Mouse (Mus musculus): Measurements from ENCODE around the gene Fgd3. TPM values are rescaled to one million over a fixed set of nuclear protein-coding genes. Genes with fewer than 3 reads are reported as not detected.

Fgd3 gene
- total RNA-seq, 4 experiments from 2014 or later: 0.34 to 1.5 (median 0.98) TPM

DNA sequence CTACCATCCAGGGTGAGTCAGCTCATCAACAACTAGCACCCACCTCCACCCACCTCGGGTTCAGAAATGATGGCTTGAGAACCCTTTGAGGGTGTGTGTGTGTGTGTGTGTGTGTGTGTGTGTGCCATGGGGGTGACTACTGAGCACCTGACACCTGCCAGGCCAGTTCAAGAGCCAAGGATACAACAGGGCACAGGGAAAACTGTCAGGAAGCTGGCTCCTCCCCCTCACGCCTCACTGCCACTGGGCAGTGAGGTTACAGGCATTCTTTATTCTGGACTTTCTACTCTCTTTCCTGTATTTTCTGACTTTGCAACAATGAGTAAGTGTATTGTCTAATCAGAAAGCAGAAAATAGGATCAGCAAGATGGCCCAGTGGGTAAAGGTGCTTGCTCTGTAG, 70.5 kb downstream of the Fgd3 start:
- no peak for DNase-seq (ENCODE audit: low spot score in 2 of 2)

DNA sequence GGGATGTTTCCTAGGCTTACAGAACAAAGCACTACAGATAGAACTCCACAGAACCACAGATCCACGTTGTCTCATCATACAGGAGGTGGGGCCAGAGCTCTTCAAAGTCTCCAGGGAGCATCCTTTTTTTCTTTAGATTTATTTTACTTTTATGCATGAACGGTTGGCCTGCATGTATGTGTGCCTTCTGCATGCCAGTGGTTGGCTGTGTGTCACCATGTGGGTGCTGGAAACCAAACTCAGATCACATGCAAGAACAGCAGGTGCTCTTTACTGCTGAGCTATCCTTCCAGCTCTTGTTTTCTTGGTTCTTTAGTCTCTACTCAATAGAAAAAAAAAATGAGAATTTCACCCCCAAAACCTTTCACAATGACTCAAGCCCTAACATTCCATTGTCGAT, 71.2 kb downstream of the Fgd3 start:
- DNase-seq (ENCODE audit: low spot score in 2 of 2): no peak

DNA sequence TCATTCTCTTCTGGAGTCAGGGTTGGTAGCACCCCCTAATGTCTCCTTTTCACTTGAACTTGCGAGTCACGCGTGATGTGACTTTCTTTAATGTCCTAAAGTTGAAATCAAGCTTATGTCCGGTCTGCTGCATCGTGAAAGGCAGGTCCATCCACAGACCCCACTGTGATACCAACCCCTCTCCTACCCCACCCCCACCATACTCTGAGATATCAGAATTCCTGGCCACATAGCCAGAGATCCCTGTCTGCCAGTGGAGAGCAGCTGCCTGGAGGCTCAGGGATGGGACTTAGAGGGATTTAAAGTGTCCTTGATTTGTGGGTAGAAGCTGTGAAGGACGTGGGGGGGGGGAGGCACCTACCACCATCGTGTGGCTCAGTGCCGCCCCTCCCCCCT, 71.6 kb downstream of the Fgd3 start, which contains the start of gene Susd3:
TSS of gene Susd3 (minus strand) at position 240 of the 396 bp plus-strand sequence.
- DNase-seq (ENCODE audit: low spot score in 2 of 2): no peak

DNA sequence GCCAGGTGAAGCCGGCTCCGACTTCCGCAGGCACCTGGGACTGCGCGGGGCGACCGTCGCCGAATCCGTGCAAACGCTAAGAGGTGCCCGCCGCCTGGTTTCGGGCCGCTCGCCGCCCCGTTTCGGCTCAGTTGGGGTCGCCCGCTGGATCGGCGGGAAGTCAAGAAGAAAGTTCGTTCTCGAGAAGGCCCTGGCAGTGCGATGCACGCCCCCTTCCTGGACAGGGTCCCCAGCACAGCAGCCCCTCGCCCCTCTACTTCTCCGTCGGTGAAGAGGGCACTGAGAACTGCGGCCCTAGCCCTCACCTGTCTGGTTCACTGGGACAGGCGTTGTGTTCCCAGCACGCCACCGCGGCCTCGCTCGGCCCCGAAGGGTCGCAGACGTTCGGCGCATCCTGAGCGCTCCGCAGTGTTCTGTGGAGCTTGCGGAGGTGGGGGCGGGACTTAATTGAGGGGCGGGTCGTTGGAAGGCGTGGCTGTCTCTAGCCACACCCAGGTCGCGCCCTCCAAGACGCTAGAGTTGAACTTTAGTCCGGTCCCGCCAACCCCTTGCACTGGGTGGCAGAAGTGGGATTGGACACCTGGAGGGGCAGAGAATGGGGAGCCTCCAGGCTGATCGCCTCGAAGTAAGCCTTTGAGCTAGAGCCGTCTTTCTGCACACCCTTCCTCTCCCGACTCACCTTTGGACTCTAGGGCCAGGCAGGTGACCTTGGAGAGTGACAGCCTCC, 72.2 kb downstream of the Fgd3 start:
- DNase-seq (ENCODE audit: low spot score in 2 of 2): no peak

DNA sequence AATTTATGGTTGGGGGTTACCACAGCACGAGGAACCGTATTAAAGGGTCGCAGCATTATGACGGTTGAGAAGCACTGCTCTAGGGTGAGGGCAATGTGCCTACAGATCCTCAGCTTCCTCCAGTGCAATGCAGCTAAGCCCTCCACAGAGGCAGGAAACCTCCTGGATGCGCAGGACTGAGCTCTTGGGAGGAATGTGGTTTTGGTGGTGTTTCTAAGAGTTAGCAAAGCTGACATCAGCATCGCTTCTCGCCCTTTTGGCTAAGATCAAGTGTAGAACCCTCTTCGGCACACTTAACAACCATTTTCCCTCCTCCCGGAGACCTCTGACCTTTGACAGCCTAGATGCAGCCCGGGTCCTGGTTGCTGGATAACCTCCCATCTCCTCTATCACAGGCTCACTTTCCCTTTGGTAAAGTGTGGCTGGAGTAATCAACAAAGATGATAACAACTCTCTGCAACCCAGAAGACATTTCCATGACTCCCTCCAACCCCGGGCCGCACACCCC, 72.8 kb downstream of the Fgd3 start:
- DNase-seq (ENCODE audit: low spot score in 2 of 2): no peak

DNA sequence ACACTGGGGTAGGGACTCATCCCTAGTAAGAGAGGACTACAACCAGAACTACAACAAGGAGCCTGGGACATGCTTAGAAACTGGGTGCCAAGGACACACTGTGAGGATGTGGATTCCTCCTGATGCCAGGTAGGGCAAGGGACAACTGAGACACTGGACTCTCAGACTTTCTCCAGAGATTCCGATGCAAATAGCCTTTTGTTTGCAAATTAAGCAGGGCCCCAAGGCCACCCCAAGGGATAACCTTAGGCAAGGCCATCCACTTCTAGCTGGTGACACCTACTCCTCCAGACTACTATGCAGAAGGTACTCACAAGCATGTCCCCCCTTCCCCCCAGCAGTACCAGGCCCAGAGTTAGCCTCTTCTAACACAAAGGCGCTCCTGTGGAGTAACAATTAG, 73.5 kb downstream of the Fgd3 start:
- no peak for DNase-seq (ENCODE audit: low spot score in 2 of 2)

DNA sequence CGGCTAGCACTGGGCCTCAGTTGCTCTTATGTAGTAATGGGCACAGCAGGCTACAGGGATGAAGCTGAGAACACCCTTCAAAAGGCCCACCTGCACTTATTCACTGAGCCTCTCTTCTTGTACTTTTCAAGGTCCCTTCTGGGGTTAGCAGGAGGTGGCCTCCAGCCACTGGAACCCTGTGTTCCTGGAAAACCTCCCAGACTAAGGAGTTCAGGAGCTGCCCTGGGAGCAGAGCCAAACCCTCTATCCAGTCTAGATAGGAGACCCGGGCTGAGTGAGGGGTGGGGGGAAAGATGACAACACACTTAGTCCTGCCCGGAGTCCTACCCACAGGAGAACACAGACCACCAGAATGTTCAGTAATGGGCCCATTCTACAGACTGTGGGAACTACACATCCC, 74.1 kb downstream of the Fgd3 start:
- no peak for DNase-seq (ENCODE audit: low spot score in 2 of 2)

DNA sequence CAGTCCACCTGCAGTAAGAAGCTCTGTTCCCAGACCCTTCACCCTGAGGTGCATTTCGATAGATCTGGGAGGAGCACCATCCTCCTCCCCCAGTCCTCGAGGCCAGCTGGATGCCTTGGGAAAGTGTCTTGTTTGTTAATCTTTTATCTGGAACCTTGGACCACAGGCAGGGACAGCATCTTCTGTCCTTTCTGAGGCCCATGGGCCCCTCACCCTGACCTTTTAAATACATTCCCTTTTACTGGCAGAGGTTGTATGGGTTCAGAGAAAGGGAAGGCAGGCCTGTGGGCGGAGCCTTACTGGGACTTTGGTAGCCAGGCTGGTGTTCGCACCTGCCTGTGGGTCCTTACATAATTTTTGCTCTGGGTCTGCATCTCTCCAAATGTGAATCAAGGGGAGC, 74.9 kb downstream of the Fgd3 start:
- DNase-seq (ENCODE audit: low spot score in 2 of 2): no peak

DNA sequence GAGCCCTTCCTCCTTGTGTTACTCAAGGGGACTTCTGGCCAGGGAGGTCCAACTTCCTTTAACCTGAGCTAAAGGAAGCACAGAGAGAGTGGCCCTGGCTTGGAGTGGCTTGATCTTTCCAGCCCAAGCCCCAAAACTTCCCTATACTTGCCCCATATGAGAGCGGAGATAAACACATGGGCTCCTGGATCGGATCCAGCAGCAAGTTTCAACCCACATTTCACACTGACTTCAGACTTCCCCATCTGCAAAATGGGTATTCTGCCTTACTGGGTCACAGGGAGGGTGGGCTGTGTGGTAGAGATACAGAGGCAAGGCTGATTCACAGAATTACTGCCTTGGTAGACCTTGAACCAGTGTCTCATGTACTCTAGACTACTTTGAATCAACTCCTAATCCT, 76.6 kb downstream of the Fgd3 start:
- DNase-seq (ENCODE audit: low spot score in 2 of 2): no peak

DNA sequence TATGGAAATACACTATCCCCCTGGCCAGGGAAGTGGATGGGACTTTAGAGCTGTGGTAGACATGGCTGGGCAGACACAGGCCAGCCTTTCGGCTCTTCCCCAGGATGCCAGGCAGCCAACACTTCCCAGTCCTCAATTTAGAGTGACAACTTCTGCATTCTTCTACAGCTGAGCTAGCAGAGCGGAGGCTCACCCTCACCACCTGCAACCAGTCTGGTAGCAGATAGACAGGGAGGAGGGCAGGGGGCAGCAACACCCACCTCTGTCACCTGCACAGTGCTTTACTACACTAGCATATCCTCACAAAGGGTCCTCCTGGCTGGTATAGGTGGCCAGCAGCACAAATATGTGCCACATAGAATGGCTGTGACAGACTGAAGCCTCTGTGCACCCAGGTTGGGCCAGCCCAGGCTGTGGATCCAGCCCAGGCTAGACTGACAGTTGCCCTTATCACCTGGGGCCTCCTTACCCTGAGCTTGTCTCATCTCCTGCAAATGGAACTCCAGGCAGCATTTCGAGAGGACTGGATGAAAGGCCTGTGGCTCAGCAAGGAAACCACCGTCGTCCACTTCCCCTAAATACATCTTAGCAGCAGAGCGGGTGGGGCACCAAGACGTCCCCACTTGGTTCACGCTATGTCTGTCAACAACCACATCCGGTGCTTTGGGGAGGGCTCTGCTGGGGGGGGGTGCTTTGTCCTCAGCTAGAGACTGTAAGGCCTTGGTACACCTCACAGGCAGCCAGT, 77.6 kb downstream of the Fgd3 start:
- DNase-seq (ENCODE audit: low spot score in 2 of 2): no peak

DNA sequence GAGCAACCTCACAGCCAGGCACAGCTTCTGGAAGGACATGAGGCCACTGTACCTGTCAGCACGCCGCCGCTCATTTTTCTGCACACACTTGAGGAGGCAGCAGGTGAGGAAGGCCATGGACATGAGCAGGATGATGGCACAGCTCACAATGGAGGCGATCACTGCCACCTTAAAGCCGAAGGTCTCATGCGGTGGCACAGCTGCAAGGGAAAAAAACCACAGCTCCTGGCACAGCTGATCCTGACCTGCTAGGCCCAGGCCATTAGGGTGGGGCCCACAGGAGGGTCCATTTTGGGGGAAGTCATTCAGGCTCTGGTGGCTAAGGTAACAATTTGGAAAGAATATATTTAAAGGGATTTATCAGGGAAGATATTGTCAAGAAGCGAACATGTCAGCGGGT, 81.4 kb downstream of the Fgd3 start:
- no peak for DNase-seq (ENCODE audit: low spot score in 2 of 2)

DNA sequence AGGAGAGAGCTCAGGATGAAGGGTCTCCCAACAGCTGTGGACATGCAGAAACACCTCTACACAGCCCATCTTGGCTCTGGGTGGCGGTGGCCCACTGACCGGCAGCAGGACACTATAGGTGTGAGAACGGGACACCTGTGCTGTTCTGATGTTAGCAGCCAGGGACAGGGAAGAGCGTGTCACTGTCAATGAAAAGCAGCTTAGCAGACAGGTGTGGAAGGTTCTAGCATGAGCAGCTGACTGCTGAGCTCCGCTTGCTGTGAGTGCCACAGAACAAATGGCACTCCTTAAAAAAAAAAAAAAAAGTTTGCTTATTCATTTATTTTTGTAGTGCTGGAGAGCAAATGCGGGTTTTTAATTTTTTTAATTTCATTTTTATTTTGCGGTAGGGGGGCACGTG, 82.5 kb downstream of the Fgd3 start:
- DNase-seq (ENCODE audit: low spot score in 2 of 2): no peak

DNA sequence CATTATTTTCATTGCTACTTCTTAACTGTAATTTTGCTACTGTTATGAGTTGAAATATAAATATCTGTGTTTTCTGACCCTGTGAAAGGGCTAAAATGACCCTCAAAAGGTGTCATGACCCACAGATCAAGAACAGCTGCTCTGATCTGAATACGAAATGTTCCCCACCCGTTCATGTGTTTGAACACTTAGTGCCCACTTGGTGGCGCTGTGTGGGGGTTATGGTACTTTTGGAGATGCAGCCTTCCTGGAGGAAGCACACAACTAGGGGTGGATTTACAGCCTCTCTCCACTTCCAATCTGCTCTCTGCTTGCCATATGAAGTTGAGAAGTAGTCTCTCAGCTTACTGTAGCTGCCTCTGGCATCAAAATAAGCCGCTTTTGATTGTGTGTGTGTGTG, 85.4 kb downstream of the Fgd3 start:
- DNase-seq (ENCODE audit: low spot score in 2 of 2): no peak

DNA sequence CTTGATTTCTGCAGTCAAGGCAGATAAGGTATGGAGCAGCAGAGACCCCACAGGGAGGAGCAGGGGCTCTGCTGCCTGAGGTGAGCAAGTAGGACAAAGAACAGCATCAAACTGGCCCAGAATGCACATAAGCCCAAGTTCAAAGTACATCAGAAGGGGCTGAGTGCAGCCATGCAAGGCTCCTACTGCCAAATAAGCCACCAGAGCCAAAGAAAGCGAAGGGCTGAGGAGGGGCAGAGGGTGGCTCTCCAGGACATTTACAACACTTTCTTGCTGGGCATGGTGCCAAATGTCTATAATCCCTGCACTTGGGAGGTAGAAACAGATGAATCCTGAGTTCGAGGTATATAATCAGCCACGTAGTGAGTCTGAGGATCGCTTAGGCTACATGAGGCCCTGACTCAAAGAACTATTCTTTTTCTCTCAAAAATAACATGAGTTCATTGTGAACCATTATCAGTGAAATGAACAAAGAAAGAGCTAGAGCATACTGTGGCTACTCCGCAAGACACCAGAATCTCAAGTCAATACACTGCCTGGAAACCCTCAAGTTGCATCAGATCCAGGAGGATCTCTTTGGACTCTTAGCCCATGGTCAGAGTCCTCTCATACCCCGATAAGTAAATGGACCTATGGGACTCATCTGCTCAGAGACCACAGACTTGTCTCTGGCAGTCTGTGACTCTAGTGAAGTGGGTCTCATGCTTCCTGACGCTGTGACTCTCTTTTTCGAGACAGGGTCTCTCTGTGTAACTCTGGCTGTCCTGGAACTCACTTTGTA, 86.1 kb downstream of the Fgd3 start:
- no peak for DNase-seq (ENCODE audit: low spot score in 2 of 2)

DNA sequence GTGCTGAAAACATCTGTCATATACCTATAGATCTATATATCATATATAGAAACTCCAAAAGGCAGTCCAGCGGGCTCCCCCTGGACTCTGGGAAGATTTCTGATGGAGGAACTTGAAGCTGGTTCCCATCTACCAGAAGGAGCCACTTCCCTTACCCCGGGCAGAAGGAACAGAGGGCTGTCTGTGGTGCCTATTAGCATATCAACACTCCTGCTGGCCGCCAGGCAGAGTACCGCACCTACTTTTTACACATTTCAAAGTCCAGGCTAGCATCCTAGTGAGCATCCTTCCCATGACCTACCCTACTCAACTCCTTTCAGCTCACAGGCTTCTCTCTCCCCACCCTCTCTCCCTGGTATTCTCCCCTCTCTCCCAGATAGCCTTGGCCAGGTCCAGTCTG, 94.5 kb downstream of the Fgd3 start:
- no peak for DNase-seq (ENCODE audit: low spot score in 2 of 2)

DNA sequence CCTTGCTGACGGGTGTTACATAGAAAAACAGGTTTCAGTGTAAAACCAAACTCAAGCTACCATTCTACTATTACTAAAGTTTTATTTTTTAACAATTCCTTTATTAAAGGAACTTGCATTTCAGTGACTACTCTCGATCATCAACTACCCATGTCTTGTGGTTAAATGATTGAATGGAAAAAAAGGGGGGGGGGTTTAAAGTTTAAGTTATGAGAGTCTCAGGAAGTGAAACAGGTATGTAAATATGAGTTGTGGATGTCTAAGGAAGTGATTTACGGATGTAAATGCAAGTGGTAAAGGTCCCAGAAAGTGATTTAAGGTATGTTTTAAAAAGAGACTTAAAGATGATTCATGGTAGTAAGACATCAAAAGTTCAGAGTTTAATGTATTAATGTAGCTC, 95.0 kb downstream of the Fgd3 start:
- DNase-seq (ENCODE audit: low spot score in 2 of 2): no peak

DNA sequence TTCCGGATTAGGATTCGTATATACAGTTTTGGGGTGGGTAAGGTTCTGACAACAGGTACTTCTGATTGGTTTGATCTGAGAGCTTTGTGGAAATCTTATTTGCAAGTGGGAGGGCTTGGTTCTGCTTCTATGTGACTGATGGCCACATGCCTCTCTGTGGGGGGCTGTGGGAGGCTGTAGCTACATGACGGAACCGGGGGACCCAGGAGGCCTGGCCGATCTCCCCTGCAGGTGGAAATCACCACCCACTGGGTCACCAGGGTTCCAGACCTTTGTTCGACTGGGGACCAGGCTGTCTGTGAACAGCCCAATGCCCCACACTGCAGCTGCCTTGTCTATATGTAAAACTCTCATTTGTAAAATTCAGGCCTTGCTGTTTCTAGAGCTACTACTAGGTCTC, 95.4 kb downstream of the Fgd3 start:
- no peak for DNase-seq (ENCODE audit: low spot score in 2 of 2)

DNA sequence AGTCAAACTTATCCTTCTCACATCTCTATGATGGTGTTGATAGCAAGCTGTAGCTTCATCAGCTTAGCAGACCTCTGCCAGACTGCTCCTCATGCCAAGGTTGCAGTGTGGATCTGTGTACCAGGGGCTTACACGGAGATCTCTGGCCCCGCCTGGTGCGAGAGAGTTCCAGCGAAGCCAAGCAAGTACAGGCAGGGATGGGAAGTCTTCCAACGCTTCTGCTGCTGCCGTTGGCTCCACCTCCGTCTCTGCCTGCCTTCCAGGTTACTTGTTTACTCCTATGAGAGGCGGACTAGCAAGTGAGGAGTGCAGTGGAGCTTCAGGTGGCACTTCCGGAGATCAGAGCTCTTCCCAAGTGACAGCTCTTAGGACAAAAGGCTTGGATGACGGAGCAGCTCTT, 95.8 kb downstream of the Fgd3 start:
- peak in 1 of 2 experiments; percentile 42 for DNase-seq (ENCODE audit: low spot score in 2 of 2)

DNA sequence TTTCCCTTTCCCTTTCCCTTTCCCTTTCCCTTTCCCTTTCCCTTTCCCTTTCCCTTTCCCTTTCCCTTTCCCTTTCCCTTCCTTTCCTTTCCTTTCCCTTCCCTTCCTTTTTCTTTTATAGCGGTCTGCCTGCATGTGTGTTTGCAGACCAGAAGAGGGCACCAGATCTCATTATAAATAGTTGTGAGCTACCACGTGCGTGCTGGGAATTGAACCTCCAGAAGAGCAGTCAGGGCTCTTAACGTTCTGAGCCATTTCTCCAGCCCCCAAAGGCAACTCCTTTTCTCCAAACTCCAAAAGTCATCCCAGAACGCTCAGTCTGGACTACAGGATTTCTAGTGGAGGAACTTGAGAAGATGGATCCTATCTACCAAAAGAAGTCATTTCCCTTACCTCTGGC, 99.2 kb downstream of the Fgd3 start:
- DNase-seq (ENCODE audit: low spot score in 2 of 2): no peak

DNA sequence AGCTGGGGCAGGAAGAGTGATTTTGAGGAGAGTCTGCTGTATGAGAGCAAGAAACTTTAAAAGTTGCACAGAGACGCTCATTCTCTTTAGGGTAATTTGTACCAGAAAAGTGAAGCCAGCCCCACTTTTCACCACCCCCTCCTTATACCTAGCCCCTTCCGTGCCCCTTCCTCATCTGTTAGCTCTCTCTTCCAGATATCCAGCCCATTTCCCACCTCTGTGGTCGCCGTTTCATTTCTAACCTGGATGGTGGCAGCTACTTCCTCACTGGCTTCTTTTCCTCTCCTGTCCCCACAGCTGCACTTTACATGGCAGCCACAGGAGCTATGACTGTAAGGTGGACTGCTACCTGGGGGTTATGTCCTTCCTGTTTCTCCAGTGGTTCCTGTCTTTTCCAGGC, 100.7 kb downstream of the Fgd3 start:
- DNase-seq (ENCODE audit: low spot score in 2 of 2): no peak

DNA sequence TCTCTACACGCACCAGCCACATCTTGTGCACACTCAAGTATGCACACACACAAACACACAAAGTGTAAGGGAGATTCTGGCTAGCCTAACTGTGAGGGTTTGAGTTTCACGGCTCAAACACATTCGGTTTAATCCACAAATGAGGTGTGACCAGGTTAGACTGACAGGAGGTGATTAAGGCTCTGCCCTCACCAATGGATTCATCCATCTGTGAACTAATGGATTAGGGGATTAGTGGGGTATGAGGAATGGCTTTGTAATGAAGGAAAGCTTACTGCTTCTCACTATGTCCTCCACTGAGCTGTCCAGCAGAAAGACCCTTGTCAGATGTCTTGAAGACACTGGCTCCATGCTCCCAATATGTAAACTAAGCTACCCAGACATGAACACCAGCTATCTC, 101.5 kb downstream of the Fgd3 start:
- DNase-seq (ENCODE audit: low spot score in 2 of 2): no peak
